Mouse (Mus musculus): ENCODE results near the gene Slc39a9. TPM values are rescaled to one million over a fixed set of nuclear protein-coding genes. Genes with fewer than 3 reads are reported as not detected.

Slc39a9 gene
- polyA plus RNA-seq, 1 experiment from 2014 or later: 28.5 TPM

DNA sequence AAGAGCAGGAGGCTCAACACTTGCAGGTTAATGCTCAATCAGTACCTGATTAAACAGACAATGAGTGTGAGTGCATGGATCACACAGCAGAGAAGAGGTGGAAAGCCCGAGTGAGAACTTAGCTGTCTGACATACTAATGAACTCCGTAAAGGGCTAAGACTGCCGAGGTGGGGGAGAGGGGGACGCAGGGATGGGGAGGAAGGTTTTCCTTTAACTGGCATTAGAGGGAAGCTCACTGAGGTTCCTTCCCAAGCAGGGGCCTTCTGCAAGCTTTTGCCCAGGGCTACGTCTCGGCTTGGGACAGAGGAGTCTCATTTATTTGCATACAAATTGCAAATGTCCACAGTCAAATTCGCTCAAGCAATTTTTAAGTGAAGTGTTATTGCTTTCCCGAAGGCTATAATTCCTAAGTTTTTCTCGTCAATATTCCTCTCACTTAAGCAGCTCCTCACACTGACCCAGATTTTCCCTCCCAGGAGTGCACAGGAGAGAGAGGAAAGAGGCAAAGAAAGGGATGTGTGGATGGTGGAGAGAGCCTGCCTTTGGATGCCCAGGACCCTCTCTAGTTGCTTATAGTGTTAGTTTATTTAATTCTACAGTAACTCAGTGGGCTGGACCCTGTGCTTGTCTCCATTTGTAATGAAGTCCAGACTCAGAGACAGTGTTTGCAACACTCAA is 31.4 kb upstream of the Slc39a9 start:
- Histone ChIP-seq H3K4me3 (no peak overlapping the region), H3K27me3 (ENCODE audit: poor library complexity, severe bottlenecking) (no peaks in the 10 kb centered on the region), H3K36me3 (replicated peaks) (no peaks in the 10 kb centered on the region), H3K9me3 (no peaks in the 10 kb centered on the region), H3K27ac (no peak overlapping the region), H3K4me1 (peaks cover 4% of the 10 kb centered on the region; the same call in 1 of the 2 replicates)
- WGBS: 59% methylated on average over 9 of the region's 9 CpGs
- DNase-seq (ENCODE audit: extremely low spot score, low spot score): no peak

DNA sequence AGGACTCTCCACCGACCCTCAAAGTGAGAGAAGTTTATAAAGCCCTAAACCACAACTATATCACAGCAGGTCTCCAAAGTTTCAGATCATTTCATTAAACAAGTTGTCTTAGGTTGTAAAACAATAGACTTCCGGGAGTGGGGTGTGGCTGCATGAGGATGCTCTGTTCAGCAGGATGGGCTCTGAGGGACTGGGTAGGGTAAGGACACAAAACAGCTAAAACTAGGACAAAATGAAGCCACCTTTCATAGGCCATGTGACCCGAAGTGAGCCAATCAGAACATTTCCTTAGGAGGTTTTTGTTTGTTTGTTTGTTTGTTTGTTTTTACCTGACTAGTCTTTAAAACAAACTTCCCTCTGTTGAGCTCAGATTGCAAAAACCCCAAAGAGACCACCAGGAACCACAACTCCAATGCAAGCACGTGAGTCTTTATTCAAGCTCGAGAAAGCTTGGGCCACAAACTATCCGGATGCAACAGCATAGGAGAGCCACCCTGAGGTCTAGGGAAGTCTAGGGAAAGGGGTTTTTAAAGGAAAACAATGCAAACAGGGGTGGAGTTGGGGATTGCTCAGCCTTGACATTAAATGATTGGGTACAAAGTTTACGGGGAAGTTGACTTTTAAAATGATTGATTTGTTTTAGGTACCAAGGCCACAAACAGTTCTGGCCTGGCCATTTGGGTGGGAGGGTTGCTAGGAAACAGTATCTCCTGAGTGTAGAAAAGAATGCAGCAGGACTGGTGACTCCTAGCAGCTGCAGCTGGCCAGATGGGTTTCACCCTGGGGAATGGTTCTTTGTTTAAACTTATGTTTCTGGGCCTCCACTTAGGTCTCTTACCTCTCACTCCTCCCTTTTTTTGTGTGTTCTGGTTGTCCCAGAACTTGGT is 28.1 kb upstream of the Slc39a9 start:
- 79% methylated on average over 7 of the region's 7 CpGs for WGBS
- Histone ChIP-seq H3K9me3 (no peaks in the 10 kb centered on the region), H3K27me3 (ENCODE audit: poor library complexity, severe bottlenecking) (no peaks in the 10 kb centered on the region), H3K4me3 (no peak overlapping the region), H3K36me3 (replicated peaks) (no peaks in the 10 kb centered on the region), H3K27ac (no peak overlapping the region), H3K4me1 (peaks cover 4% of the 10 kb centered on the region; the same call in 1 of the 2 replicates)
- no peak for DNase-seq (ENCODE audit: extremely low spot score, low spot score)

DNA sequence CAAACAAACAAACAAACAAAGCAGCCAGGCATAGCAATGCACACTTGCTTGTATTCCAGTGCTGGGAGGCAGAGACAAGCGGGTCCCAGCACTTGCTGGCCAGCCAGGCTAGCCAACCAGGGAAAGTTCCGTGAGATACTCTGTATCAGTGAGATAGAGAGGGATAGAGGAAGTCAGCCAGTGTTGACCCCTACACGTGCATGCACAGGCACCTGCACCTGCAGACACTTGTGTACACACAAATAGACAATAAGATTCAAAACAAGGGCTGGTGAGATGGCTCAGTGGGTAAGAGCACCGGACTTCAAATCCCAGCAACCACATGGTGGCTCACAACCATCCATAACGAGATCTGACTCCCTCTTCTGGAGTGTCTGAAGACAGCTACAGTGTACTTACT is 23.2 kb upstream of the Slc39a9 start:
- DNase-seq (ENCODE audit: extremely low spot score, low spot score): no peak
- no peaks in the 10 kb centered on the region for H3K27me3 ChIP-seq (ENCODE audit: poor library complexity, severe bottlenecking)
- H3K36me3 ChIP-seq (replicated peaks): peaks cover 2% of the 10 kb centered on the region; the same call in 1 of the 2 replicates
- no peak overlapping the region for H3K27ac ChIP-seq
- peaks cover 4% of the 10 kb centered on the region; the same call in 1 of the 2 replicates for H3K4me1 ChIP-seq
- H3K4me3 ChIP-seq: no peak overlapping the region
- no peaks in the 10 kb centered on the region for H3K9me3 ChIP-seq
- 77% methylated on average over 5 of the region's 5 CpGs for WGBS

DNA sequence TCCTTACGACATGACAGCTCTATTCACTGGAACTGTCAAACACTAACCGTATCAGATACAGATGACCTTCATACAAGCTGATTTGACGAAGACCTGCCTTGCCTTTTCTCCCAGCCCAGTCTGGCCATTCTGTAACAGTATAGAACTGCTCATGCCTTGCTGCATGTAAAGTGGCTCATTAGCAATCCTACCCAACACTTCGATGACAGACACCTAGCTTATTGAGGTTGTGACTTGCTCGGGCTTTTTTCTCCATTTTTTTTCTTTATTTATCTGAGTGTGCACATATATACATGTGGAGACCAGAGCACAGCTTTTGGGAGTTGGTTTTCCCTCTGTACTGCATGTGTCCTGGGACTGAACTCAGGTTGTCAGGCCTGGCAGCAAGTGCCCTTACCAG is 11.9 kb upstream of the Slc39a9 start:
- no peak overlapping the region for H3K27ac ChIP-seq
- H3K4me1 ChIP-seq: peaks cover 21% of the 10 kb centered on the region
- H3K27me3 ChIP-seq (ENCODE audit: poor library complexity, severe bottlenecking): no peaks in the 10 kb centered on the region
- DNase-seq (ENCODE audit: extremely low spot score, low spot score): no peak
- 91% methylated on average over 5 of the region's 5 CpGs for WGBS
- no peak overlapping the region for H3K4me3 ChIP-seq
- H3K9me3 ChIP-seq: no peaks in the 10 kb centered on the region
- peaks cover 72% of the 10 kb centered on the region for H3K36me3 ChIP-seq (replicated peaks)

DNA sequence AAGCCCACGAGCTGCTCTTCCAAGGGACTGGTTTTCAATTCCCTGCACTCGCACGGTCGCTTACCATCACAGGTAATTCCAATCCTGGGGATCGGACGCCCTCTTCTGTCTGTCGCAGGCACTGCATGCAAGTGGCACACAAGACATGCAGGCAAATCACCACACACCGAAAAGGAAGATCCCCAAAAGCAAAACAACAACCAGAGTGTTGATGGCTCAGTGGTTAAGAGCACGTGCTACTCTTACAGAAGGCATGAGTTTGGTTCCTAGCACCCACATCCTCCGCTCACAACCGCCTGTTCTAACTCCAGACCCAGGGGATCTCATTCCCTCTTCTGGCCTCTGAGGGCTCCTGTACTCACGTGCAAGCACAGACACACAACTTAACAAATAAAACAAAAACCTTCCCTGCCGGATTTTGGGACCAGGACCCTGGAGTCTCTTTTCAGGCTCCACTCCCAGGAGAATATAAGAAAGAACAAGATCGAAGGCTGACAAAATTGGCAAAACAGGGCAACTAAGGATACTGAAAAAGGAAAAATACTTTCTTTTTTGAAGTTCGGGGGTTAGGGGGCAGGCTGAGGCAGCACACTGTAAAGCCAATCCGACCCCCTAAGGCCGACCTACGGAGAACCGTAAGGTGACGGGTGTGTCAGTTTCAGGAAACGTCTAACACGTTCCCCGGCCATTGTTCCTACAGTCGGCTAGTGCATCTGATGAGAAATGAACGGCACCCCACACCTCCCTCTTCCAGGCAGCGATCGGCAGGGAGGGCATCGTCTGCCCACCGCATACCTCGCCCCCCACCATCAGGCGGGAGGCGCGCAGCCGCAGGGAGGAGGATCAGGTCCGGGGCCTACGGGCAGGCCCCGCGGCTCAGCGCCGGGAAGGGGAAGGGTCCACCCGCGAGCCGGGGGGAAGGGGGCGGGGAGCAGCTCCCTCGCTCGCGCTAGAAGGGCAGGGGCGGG is 674 bp upstream of the Slc39a9 start:
- H3K9me3 ChIP-seq: no peaks in the 10 kb centered on the region
- peaks cover 49% of the 10 kb centered on the region for H3K36me3 ChIP-seq (replicated peaks)
- H3K4me3 ChIP-seq: peak overlapping the region; percentile 90
- peak; percentile 73 for DNase-seq (ENCODE audit: extremely low spot score, low spot score)
- 2% methylated on average over 48 of the region's 48 CpGs for WGBS
- H3K27ac ChIP-seq: peak overlapping the region; percentile 96
- H3K27me3 ChIP-seq (ENCODE audit: poor library complexity, severe bottlenecking): no peaks in the 10 kb centered on the region
- H3K4me1 ChIP-seq: peaks cover 40% of the 10 kb centered on the region

DNA sequence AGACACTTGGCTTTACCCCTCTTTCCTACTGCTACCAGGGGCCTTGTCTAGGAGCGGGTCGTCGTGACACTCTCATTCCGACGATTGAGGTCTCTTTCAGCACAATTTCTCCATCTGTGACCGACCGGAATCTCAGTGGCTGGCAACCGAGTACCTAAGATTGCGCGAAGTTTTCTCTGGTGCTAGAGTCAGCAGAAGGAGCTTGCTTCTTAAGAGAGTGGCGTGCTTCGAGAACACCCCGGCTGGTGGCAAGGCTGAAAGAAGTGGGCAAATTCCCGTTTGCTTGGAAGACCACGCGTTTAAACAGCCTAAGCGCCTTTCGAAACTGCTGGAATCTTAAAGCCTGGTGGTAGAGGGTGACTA is 804 bp downstream of the Slc39a9 start:
- Histone ChIP-seq H3K27ac (peak overlapping the region; percentile 96), H3K4me3 (peak overlapping the region; percentile 90), H3K27me3 (ENCODE audit: poor library complexity, severe bottlenecking) (no peaks in the 10 kb centered on the region), H3K36me3 (replicated peaks) (peaks cover 42% of the 10 kb centered on the region), H3K9me3 (no peaks in the 10 kb centered on the region), H3K4me1 (peaks cover 40% of the 10 kb centered on the region)
- DNase-seq (ENCODE audit: extremely low spot score, low spot score): no peak
- 9% methylated on average over 18 of the region's 18 CpGs for WGBS

DNA sequence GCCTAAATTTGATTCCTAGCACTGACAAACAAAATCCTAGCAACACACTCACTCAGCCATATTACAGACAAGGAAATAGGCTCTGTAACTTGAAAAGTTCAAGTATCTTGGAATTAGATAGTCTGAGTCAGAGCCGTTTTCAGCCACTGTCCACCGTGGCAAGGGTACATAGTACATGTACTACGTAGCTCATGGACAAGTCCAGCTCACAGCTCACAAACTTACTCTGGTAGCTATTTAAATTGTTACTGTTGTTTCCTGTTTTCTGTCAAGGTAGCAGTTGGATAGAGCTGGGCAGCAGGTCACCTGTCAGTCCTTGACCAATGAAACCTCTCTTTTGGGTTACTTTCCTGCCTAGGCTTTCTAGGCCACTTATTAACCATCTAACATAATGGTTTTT is 2.7 kb downstream of the Slc39a9 start:
- Histone ChIP-seq H3K4me1 (peaks cover 40% of the 10 kb centered on the region), H3K27me3 (ENCODE audit: poor library complexity, severe bottlenecking) (no peaks in the 10 kb centered on the region), H3K36me3 (replicated peaks) (peaks cover 29% of the 10 kb centered on the region), H3K4me3 (no peak overlapping the region), H3K27ac (no peak overlapping the region), H3K9me3 (no peaks in the 10 kb centered on the region)
- DNase-seq (ENCODE audit: extremely low spot score, low spot score): no peak
- WGBS: 98% methylated on average over 3 of the region's 3 CpGs

DNA sequence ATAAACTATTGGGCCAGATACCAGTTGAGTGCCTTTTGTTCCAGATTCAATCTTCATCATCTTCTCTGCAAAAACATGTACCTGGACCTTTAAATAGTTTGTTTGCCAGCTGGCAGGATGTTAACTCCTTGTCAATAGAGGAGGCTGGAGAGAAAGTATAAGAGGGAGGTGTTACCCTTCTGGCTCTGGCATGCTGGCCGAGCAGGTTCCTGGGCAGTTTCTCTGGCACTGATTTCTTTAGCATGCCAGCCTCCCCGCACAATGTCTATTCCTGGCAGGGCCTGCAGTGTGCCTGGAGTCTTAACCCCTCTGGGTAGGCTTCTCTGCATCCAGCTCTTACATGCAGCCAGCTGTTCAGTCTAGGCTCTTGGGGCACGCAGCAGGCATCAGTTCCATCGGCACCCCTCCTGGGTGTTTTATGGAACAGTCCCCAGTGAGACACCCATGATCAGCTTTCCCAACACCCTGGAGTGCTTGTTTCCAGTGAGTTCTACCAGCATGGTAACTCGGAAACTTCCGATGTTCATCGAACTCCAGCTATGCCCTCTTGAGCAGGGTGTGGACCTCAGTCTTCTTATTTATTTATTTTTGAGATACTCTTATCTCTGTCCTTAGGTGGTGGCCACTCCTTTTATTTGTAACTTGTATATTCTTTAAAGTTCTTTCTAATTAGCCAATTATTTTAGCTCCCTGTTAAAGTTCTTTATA is 10.4 kb downstream of the Slc39a9 start:
- H3K4me3 ChIP-seq: no peak overlapping the region
- H3K36me3 ChIP-seq (replicated peaks): peaks cover 6% of the 10 kb centered on the region
- WGBS: 94% methylated on average over 7 of the region's 7 CpGs
- no peak for DNase-seq (ENCODE audit: extremely low spot score, low spot score)
- no peaks in the 10 kb centered on the region for H3K4me1 ChIP-seq
- no peak overlapping the region for H3K27ac ChIP-seq
- no peaks in the 10 kb centered on the region for H3K27me3 ChIP-seq (ENCODE audit: poor library complexity, severe bottlenecking)
- no peaks in the 10 kb centered on the region for H3K9me3 ChIP-seq

DNA sequence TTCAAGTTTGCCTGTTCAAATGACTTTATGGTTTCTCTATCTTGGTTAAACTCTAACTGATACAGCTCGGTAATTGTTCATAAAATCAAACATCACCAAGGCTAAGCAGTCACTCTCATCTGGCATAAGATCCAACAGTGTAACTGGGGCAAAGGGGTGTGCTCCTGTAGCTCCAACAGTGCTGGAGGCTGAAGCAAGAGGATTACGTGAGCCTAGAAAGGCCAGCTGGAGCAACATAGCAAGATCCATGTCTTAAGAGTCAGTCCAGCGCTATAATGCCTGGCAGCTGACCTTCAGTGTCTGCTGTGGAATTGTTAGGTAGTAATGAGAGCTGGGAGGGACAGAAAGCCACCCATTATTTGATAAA is 11.0 kb downstream of the Slc39a9 start:
- no peaks in the 10 kb centered on the region for H3K4me1 ChIP-seq
- H3K9me3 ChIP-seq: no peaks in the 10 kb centered on the region
- H3K27me3 ChIP-seq (ENCODE audit: poor library complexity, severe bottlenecking): no peaks in the 10 kb centered on the region
- no peak overlapping the region for H3K4me3 ChIP-seq
- peaks cover 5% of the 10 kb centered on the region; the same call in 1 of the 2 replicates for H3K36me3 ChIP-seq (replicated peaks)
- H3K27ac ChIP-seq: no peak overlapping the region
- 95% methylated on average over 3 of the region's 3 CpGs for WGBS
- no peak for DNase-seq (ENCODE audit: extremely low spot score, low spot score)

DNA sequence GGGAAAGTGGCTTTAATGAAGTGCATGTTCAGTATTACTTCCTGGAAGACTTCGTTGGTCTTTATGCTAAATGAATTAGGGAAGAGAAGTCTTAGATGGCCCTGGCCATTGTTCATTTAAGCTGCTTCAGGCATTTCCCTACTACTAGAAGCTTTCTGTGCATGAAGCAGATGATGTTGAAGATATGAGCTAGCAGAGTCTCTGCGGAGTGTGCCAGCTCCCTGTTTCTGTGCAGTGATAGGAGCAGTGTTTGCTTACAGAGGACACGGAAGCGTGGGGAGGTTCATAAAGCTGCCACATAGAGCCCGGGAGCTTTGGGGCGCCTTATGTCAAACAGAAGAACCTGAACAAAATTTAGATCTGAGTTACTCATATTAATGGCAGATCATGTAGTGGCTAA is 15.0 kb downstream of the Slc39a9 start:
- WGBS: 92% methylated on average over 6 of the region's 6 CpGs
- no peak for DNase-seq (ENCODE audit: extremely low spot score, low spot score)
- H3K4me1 ChIP-seq: no peaks in the 10 kb centered on the region
- H3K27ac ChIP-seq: no peak overlapping the region
- H3K9me3 ChIP-seq: no peaks in the 10 kb centered on the region
- peaks cover 15% of the 10 kb centered on the region for H3K36me3 ChIP-seq (replicated peaks)
- no peak overlapping the region for H3K4me3 ChIP-seq
- no peaks in the 10 kb centered on the region for H3K27me3 ChIP-seq (ENCODE audit: poor library complexity, severe bottlenecking)

DNA sequence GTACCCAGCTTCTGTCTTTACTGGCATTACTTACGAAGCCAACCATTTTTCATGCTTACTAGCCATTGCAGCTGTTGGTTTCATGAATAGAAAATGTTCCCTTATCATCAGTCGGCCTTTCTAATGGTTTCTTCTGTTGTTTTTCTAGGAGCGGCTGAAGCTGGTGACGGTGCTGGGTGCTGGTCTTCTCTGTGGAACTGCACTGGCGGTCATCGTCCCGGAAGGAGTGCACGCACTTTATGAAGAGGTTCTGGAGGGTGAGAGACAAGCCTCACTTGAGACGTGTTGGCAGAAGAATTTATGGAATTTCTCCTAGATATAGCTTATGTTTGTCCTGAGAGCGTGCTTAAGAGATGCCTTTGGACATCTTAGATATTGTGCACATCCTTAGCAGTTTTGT is 18.6 kb downstream of the Slc39a9 start:
- H3K4me3 ChIP-seq: no peak overlapping the region
- no peak for DNase-seq (ENCODE audit: extremely low spot score, low spot score)
- no peak overlapping the region for H3K27ac ChIP-seq
- no peaks in the 10 kb centered on the region for H3K9me3 ChIP-seq
- H3K4me1 ChIP-seq: no peaks in the 10 kb centered on the region
- H3K36me3 ChIP-seq (replicated peaks): peaks cover 34% of the 10 kb centered on the region
- no peaks in the 10 kb centered on the region for H3K27me3 ChIP-seq (ENCODE audit: poor library complexity, severe bottlenecking)
- 96% methylated on average over 10 of the region's 10 CpGs for WGBS

DNA sequence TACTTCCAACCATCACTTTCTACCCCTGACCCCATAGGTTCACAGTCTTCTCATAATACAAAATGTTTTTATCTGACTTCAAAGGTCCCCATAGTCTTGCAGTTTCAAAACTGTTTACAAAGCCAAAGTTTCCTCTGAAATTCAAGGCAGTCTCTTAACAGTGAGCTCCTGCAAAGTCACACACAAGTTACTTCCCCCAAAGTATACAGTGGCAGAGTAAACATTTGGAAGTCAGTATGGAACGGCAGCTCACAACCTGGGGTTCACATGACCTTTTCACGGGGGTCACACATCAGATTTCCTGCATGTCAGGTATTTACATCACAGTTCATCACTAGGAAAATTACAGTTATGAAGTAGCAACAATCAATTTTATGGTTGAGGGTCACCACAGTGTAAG is 20.3 kb downstream of the Slc39a9 start:
- WGBS: 91% methylated on average over 2 of the region's 2 CpGs
- Histone ChIP-seq H3K27ac (no peak overlapping the region), H3K4me1 (no peaks in the 10 kb centered on the region), H3K4me3 (no peak overlapping the region), H3K27me3 (ENCODE audit: poor library complexity, severe bottlenecking) (no peaks in the 10 kb centered on the region), H3K36me3 (replicated peaks) (peaks cover 48% of the 10 kb centered on the region), H3K9me3 (no peaks in the 10 kb centered on the region)
- no peak for DNase-seq (ENCODE audit: extremely low spot score, low spot score)

Measured in forebrain, embryonic 10.5 days (tissue).